Mouse (Mus musculus) heart, postnatal 0 days (tissue): ENCODE measurements around the gene Cc2d2a. TPM values are rescaled to one million over a fixed set of nuclear protein-coding genes. Genes with fewer than 3 reads are reported as not detected.

Source experiments
- ATAC-seq: fragments of 200-750 bp; cut with Nextera tagmentation; 2 replicates; pipeline ENCODE4 v1.8.0; 2017; ENCODE audit warnings: low read depth, moderate number of reproducible peaks, moderate library complexity; ENCODE audit not compliant: insufficient read depth
- DNase-seq: peaks from one replicate; pipeline ENCODE4 v3.0.0-alpha.2; 2016; ENCODE audit warnings: low spot score
- H3K27ac ChIP-seq: fragments of 300-500 bp; sonication (generic); 2 replicates; pipeline ENCODE4 v1.5.1; 2014; ENCODE audit warnings: low read depth, mild to moderate bottlenecking
- H3K27me3 ChIP-seq: fragments of 300-500 bp; sonication (generic); 2 replicates; pipeline ENCODE4 v1.6.1; 2014; ENCODE audit warnings: low read length, mixed read lengths; ENCODE audit not compliant: control insufficient read depth, insufficient read depth
- H3K36me3 ChIP-seq: fragments of 300-500 bp; sonication (generic); replicated peaks from 2 replicates; pipeline ENCODE4 v1.6.1; 2014; ENCODE audit warnings: low read length, mixed read lengths; ENCODE audit not compliant: control insufficient read depth, insufficient read depth
- H3K4me1 ChIP-seq: fragments of 300-500 bp; sonication (generic); 2 replicates; pipeline ENCODE4 v1.6.1; 2014; ENCODE audit warnings: antibody characterized with exemption; ENCODE audit not compliant: control insufficient read depth, insufficient read depth
- H3K4me2 ChIP-seq: fragments of 300-500 bp; sonication (generic); 2 replicates; pipeline ENCODE4 v1.6.1; 2014; ENCODE audit warnings: low read depth, mild to moderate bottlenecking, low read length, moderate library complexity
- H3K4me3 ChIP-seq: fragments of 300-500 bp; sonication (generic); 2 replicates; pipeline ENCODE4 v1.5.1; 2014; ENCODE audit warnings: low read depth, low read length
- H3K9ac ChIP-seq: fragments of 300-500 bp; sonication (generic); replicated peaks from 2 replicates; pipeline ENCODE4 v1.6.1; 2014; ENCODE audit warnings: low read depth, low read length, mixed read lengths
- H3K9me3 ChIP-seq: fragments of 300-500 bp; sonication (generic); replicated peaks from 2 replicates; pipeline ENCODE4 v1.6.1; 2016; ENCODE audit warnings: low read length; ENCODE audit not compliant: control insufficient read depth
- CTCF ChIP-seq: IDR thresholded peaks from 2 replicates; pipeline ENCODE4 v1.5.1; 2016; ENCODE audit warnings: antibody characterized with exemption, control low read depth, low read depth
- EP300 ChIP-seq: IDR thresholded peaks from 2 replicates; pipeline ENCODE4 v1.6.1; 2016; ENCODE audit warnings: antibody characterized with exemption, low read depth
- WGBS: fragments of 180-500 bp; shearing (Covaris S2); extraction: QIAGEN DNeasy Blood & Tissue Kit; methylation state at CpG from one replicate; pipeline ENCODE4 v1.1.7; 2014; 5-methylcytosine and 5-hydroxymethylcytosine counted together
- polyA plus RNA-seq: library from polyadenylated mRNA; unstranded; fragments of >200 nt; fragmentation: Nextera tagmentation; extraction: Ambion mirVana; gene quantifications from 2 replicates; pipeline ENCODE4 v1.2.1, GENCODE M21; 2015
- total RNA-seq: library from RNA; depleted of rRNA; stranded (reverse); fragments of >200 nt; gene quantifications from 2 replicates; pipeline ENCODE4 v1.2.3, GENCODE M21; 2014; ENCODE audit warnings: low replicate concordance

The Cc2d2a gene
- total and polyA plus RNA-seq, 2 experiments from 2014 or later, result 3.1 to 6.6 TPM

GRCm38 (mm10) chr5:43732381-43732780 is 70.2 kb downstream of the Cc2d2a start:
- TF ChIP-seq CTCF, result no peak
- TF ChIP-seq EP300, result no peak
- Histone ChIP-seq H3K9me3 (no peaks in the 10 kb centered on the region), H3K27me3 (no peaks in the 10 kb centered on the region), H3K27ac (no peak overlapping the region), H3K4me1 (no peaks in the 10 kb centered on the region; the same call in 1 of the 2 replicates), H3K36me3 (peaks cover 46% of the 10 kb centered on the region), H3K4me2 (no peak overlapping the region), H3K9ac (no peak overlapping the region), H3K4me3 (no peak overlapping the region)
- no peak for DNase-seq
- ATAC-seq, result no peak
- WGBS, result 87% methylated on average over 8 of the region's 8 CpGs

GRCm38 (mm10) chr5:43744187-43744586 is 82.0 kb downstream of the Cc2d2a start:
- Histone ChIP-seq H3K4me2 (no peak overlapping the region), H3K9me3 (no peaks in the 10 kb centered on the region), H3K9ac (no peak overlapping the region), H3K27me3 (no peaks in the 10 kb centered on the region), H3K36me3 (peaks cover 37% of the 10 kb centered on the region), H3K4me3 (no peak overlapping the region), H3K27ac (no peak overlapping the region), H3K4me1 (no peaks in the 10 kb centered on the region)
- WGBS, result 82% methylated on average over 1 of the region's 1 CpGs
- ATAC-seq (no peak), DNase-seq (no peak)
- TF ChIP-seq CTCF (no peak), EP300 (no peak)

GRCm38 (mm10) chr5:43745156-43745555 is 83.0 kb downstream of the Cc2d2a start:
- ATAC-seq (no peak), DNase-seq (no peak)
- TF ChIP-seq EP300 (no peak), CTCF (no peak)
- Histone ChIP-seq H3K9ac (no peak overlapping the region), H3K4me3 (no peak overlapping the region), H3K4me2 (no peak overlapping the region), H3K27me3 (no peaks in the 10 kb centered on the region), H3K36me3 (peaks cover 32% of the 10 kb centered on the region), H3K9me3 (no peaks in the 10 kb centered on the region), H3K27ac (no peak overlapping the region), H3K4me1 (no peaks in the 10 kb centered on the region)
- 73% methylated on average over 5 of the region's 5 CpGs for WGBS

- Histone ChIP-seq H3K4me3 (no peak overlapping the region), H3K27me3 (no peaks in the 10 kb centered on the region), H3K36me3 (peaks cover 17% of the 10 kb centered on the region), H3K27ac (no peak overlapping the region), H3K9ac (no peak overlapping the region), H3K4me2 (no peak overlapping the region), H3K9me3 (no peaks in the 10 kb centered on the region), H3K4me1 (no peaks in the 10 kb centered on the region)
- TF ChIP-seq CTCF (no peak), EP300 (no peak)
- DNase-seq (no peak), ATAC-seq (no peak)
- 76% methylated on average over 4 of the region's 4 CpGs for WGBS
These were observed 85.9 kb downstream of the Cc2d2a start for GRCm38 (mm10) chr5:43748039-43748438.

GRCm38 (mm10) chr5:43749092-43749491 is 86.9 kb downstream of the Cc2d2a start:
- DNase-seq (no peak), ATAC-seq (no peak)
- peaks cover 15% of the 10 kb centered on the region for H3K36me3 ChIP-seq
- H3K27ac ChIP-seq, result no peak overlapping the region
- H3K4me3 ChIP-seq, result no peak overlapping the region
- H3K4me2 ChIP-seq, result no peak overlapping the region
- no peak overlapping the region for H3K9ac ChIP-seq
- no peaks in the 10 kb centered on the region for H3K9me3 ChIP-seq
- WGBS, result 83% methylated on average over 3 of the region's 3 CpGs
- H3K4me1 ChIP-seq, result no peaks in the 10 kb centered on the region
- TF ChIP-seq EP300 (no peak), CTCF (no peak)
- H3K27me3 ChIP-seq, result no peaks in the 10 kb centered on the region

GRCm38 (mm10) chr5:43770618-43771354 is 108.6 kb downstream of the Cc2d2a start:
- Histone ChIP-seq H3K4me1 (0 out of 2 replicates have a peak, but pooled peaks cover 9% of the 10 kb centered on the region), H3K9me3 (no peaks in the 10 kb centered on the region), H3K9ac (no peak overlapping the region), H3K27ac (no peak overlapping the region), H3K27me3 (no peaks in the 10 kb centered on the region), H3K36me3 (peaks cover 46% of the 10 kb centered on the region), H3K4me3 (no peak overlapping the region), H3K4me2 (no peak overlapping the region)
- 71% methylated on average over 3 of the region's 3 CpGs for WGBS
- no peak for ATAC-seq
- no peak for TF ChIP-seq EP300
- no peak for TF ChIP-seq CTCF
- no peak for DNase-seq
